Mouse (Mus musculus) neural tube, embryonic 15.5 days (tissue): ENCODE results near the gene LTO1. TPM values are rescaled to one million over a fixed set of nuclear protein-coding genes. Genes with fewer than 3 reads are reported as not detected.

Source experiments
- ATAC-seq: fragments of 200-750 bp; cut with Nextera tagmentation; 2 replicates; pipeline ENCODE4 v1.8.0; 2017; ENCODE audit warnings: mild to moderate bottlenecking, moderate TSS enrichment, moderate library complexity; ENCODE audit not compliant: low FRiP score
- H3K27ac ChIP-seq: fragments of 300-500 bp; sonication (generic); replicated peaks from 2 replicates; pipeline ENCODE4 v1.5.1; 2015; ENCODE audit warnings: mild to moderate bottlenecking, inconsistent platforms
- H3K27me3 ChIP-seq: fragments of 300-500 bp; sonication (generic); replicated peaks from 2 replicates; pipeline ENCODE4 v1.6.1; 2015; ENCODE audit warnings: inconsistent platforms
- H3K36me3 ChIP-seq: fragments of 300-500 bp; sonication (generic); 2 replicates; pipeline ENCODE4 v1.6.1; 2015; ENCODE audit warnings: inconsistent platforms
- H3K4me1 ChIP-seq: fragments of 300-500 bp; sonication (generic); 2 replicates; pipeline ENCODE4 v1.6.1; 2015; ENCODE audit warnings: inconsistent platforms
- H3K4me2 ChIP-seq: fragments of 300-500 bp; sonication (generic); 2 replicates; pipeline ENCODE4 v1.6.1; 2015; ENCODE audit warnings: inconsistent platforms, mild to moderate bottlenecking, moderate library complexity
- H3K4me3 ChIP-seq: fragments of 300-500 bp; sonication (generic); replicated peaks from 2 replicates; pipeline ENCODE4 v1.5.1; 2015; ENCODE audit warnings: mild to moderate bottlenecking, inconsistent platforms
- H3K9ac ChIP-seq: fragments of 300-500 bp; sonication (generic); replicated peaks from 2 replicates; pipeline ENCODE4 v1.6.1; 2015; ENCODE audit warnings: mild to moderate bottlenecking, inconsistent platforms
- H3K9me3 ChIP-seq: fragments of 300-500 bp; sonication (generic); replicated peaks from 2 replicates; pipeline ENCODE4 v1.6.1; 2016; ENCODE audit warnings: inconsistent platforms
- WGBS: fragments of 180-500 bp; shearing (Covaris S2); methylation state at CpG from one replicate; pipeline ENCODE4 v1.1.7; 2015; ENCODE audit warnings: mixed read lengths; 5-methylcytosine and 5-hydroxymethylcytosine counted together
- polyA plus RNA-seq: library from polyadenylated mRNA; unstranded; fragments of >200 nt; fragmentation: Nextera tagmentation; extraction: Ambion mirVana; gene quantifications from 2 replicates; pipeline ENCODE4 v1.2.1, GENCODE M21; 2015

LTO1 gene
- polyA plus RNA-seq, 1 experiment from 2014 or later = 32.6 TPM

DNA sequence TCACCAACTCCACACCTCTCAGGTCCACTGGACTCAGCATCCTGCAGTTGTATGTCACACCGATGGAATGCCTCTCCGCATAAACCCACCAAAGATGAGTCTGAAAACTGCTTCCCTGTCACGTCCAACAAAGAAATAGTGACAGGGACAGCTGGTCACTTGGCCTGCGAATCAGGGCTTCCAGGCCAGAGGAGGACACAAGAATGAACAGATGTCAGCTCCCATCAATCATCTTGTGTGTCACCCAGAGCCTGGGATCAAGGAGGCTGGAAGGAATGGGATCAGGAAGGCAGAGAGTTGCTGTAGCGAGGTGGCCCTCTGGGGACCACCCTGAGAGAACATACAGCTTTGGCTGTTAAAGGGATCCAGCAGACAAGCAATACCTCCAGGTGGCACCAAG, 20.0 kb downstream of the LTO1 start:
- no peak for ATAC-seq
- whole genome bisulfite sequencing = 48% methylated on average over 5 of the region's 5 CpGs
- H3K4me2 ChIP-seq = no peak overlapping the region
- H3K4me1 ChIP-seq = peaks cover 44% of the 10 kb centered on the region
- H3K9me3 ChIP-seq = no peaks in the 10 kb centered on the region
- H3K9ac ChIP-seq = no peak overlapping the region
- no peaks in the 10 kb centered on the region for H3K36me3 ChIP-seq
- H3K27me3 ChIP-seq = peaks cover 20% of the 10 kb centered on the region
- no peak overlapping the region for H3K27ac ChIP-seq
- H3K4me3 ChIP-seq = no peak overlapping the region

DNA sequence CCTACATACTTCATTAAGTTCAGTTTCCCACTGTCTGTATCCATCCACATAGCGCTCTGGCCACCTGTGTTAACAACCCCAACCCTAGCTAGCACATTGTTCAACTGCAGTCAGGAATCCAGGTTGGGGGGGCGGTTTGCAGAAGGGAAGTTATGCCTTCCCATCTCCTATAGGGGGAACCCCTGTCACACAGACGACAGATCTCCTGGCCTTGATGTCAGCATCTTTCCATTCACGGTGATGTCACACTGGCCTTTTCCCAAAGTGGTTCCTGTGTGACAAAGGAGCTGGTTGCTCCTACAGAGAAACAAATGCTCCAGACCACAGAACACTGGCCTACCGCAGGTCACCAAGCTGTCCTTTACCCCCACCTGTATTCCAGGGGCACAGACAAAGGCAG, 20.7 kb downstream of the LTO1 start:
- ATAC-seq = no peak
- Histone ChIP-seq H3K4me3 (no peak overlapping the region), H3K4me1 (peaks cover 47% of the 10 kb centered on the region), H3K27me3 (peaks cover 25% of the 10 kb centered on the region), H3K36me3 (no peaks in the 10 kb centered on the region), H3K4me2 (no peak overlapping the region), H3K9ac (no peak overlapping the region; the same call in 1 of the 2 replicates), H3K9me3 (no peaks in the 10 kb centered on the region), H3K27ac (no peak overlapping the region)
- WGBS = 48% methylated on average over 5 of the region's 5 CpGs

- H3K4me3 ChIP-seq = no peak overlapping the region
- no peaks in the 10 kb centered on the region for H3K36me3 ChIP-seq
- peaks cover 55% of the 10 kb centered on the region for H3K4me1 ChIP-seq
- peaks cover 29% of the 10 kb centered on the region for H3K27me3 ChIP-seq
- ATAC-seq = no peak
- H3K9ac ChIP-seq = no peak overlapping the region
- no peak overlapping the region for H3K4me2 ChIP-seq
- 84% methylated on average over 4 of the region's 4 CpGs for WGBS
- H3K9me3 ChIP-seq = no peaks in the 10 kb centered on the region
- no peak overlapping the region for H3K27ac ChIP-seq
Observed at GRCm38 (mm10) chr7:144936311-144936880, 21.5 kb downstream of the LTO1 start.

DNA sequence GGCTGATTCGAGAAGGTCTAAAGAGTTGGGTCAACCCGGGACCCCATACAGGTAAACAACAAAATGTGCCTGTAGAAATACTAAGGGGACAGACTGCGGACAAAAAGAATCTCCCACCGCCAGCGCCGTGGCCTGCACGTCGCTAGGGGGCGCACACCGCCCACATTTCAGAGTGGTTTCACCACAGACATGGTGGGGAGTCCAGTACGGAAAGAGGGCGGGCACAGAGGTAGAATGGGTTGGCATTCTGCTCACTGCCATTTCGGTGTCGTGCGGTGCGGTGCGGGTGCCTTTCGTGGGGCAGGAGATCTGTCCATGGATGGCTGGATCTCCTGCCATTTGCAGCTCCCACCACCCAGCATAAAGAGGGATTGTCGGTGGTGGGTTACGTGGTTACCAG, 22.6 kb downstream of the LTO1 start:
- 1% methylated on average over 20 of the region's 20 CpGs for WGBS
- peak overlapping the region; percentile 37 for H3K9ac ChIP-seq
- H3K4me3 ChIP-seq = peak overlapping the region; percentile 48
- H3K4me2 ChIP-seq = peak overlapping the region; percentile 100
- ATAC-seq = peak; percentile 60
- H3K4me1 ChIP-seq = peaks cover 66% of the 10 kb centered on the region
- no peaks in the 10 kb centered on the region for H3K9me3 ChIP-seq
- no peak overlapping the region for H3K27ac ChIP-seq
- peaks cover 40% of the 10 kb centered on the region for H3K27me3 ChIP-seq
- no peaks in the 10 kb centered on the region for H3K36me3 ChIP-seq

GRCm38 (mm10) chr7:144937899-144938517, 23.1 kb downstream of the LTO1 start:
- Histone ChIP-seq H3K9ac (peak overlapping the region; percentile 37), H3K4me2 (peak overlapping the region; percentile 100), H3K9me3 (no peaks in the 10 kb centered on the region), H3K36me3 (no peaks in the 10 kb centered on the region), H3K4me3 (peak overlapping the region; percentile 48), H3K27me3 (peaks cover 45% of the 10 kb centered on the region), H3K4me1 (peaks cover 71% of the 10 kb centered on the region), H3K27ac (no peak overlapping the region)
- under 1% methylated on average over 39 of the region's 39 CpGs for WGBS
- no peak for ATAC-seq

DNA sequence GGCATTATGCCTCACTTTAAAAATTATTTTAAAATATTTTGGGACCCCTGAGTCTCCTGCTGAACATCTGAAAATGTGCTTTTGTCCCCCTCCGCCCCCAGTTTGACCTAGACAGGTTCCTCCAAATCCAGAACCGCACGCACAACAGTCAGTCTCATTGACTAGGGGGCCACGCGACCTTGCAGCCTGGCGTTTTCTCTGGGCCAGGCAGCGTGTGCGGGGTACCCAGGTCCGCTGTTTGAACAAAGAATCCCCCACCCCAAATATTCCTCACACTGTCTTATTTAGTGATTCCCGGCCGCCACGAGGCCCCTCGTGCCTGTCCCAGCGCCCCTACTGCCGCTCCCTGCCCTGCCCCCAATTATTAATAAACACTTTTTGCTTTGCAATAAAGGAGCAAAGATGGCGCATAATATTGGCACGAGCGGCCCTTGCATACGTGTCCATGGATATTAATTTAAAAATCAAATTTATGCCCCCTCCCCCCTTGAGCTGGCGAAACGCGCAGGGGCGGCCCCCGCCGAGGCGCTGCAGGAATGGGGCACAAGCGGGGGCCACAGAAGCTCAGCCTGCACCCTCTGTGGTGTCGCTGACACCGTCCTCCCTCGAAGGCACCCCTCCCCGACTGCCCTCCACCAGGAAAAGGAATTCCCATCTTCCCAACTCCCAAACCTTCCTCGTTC, 23.9 kb downstream of the LTO1 start:
- H3K27me3 ChIP-seq = peaks cover 51% of the 10 kb centered on the region

GRCm38 (mm10) chr7:144939344-144940002, 24.6 kb downstream of the LTO1 start, which contains the start of gene Ccnd1:
Gene Ccnd1, minus strand, starts transcription at chr7:144939925.
- peak; percentile 26 for ATAC-seq
- Histone ChIP-seq H3K4me1 (peaks cover 76% of the 10 kb centered on the region), H3K9me3 (no peaks in the 10 kb centered on the region), H3K4me3 (peak within 1 kb of the TSS; percentile 48), H3K9ac (peak within 1 kb of the TSS; percentile 37), H3K27me3 (peaks cover 56% of the 10 kb centered on the region), H3K36me3 (no peaks in the 10 kb centered on the region), H3K27ac (peak within 1 kb of the TSS; percentile 11; the same call in 1 of the 2 replicates), H3K4me2 (peak within 1 kb of the TSS; percentile 100)
- WGBS = 0% methylated on average over 36 of the region's 45 CpGs

More for the DNA sequence above, 23.9 kb downstream of the LTO1 start:
- no peaks in the 10 kb centered on the region for H3K36me3 ChIP-seq
- H3K9ac ChIP-seq = peak overlapping the region; percentile 37
- peaks cover 76% of the 10 kb centered on the region for H3K4me1 ChIP-seq
- under 1% methylated on average over 32 of the region's 32 CpGs for WGBS
- no peak overlapping the region; the same call in 1 of the 2 replicates for H3K27ac ChIP-seq
- ATAC-seq = no peak
- H3K4me2 ChIP-seq = peak overlapping the region; percentile 100
- peak overlapping the region; percentile 48 for H3K4me3 ChIP-seq
- no peaks in the 10 kb centered on the region for H3K9me3 ChIP-seq

GRCm38 (mm10) chr7:144940003-144940571, 25.2 kb downstream of the LTO1 start:
- no peaks in the 10 kb centered on the region for H3K9me3 ChIP-seq
- peaks cover 62% of the 10 kb centered on the region for H3K27me3 ChIP-seq
- H3K9ac ChIP-seq = no peak overlapping the region
- H3K4me1 ChIP-seq = peaks cover 76% of the 10 kb centered on the region
- H3K4me3 ChIP-seq = peak overlapping the region; percentile 48
- no peaks in the 10 kb centered on the region for H3K36me3 ChIP-seq
- no peak for ATAC-seq
- under 1% methylated on average over 22 of the region's 22 CpGs for WGBS
- peak overlapping the region; percentile 100 for H3K4me2 ChIP-seq
- H3K27ac ChIP-seq = 0 out of 2 replicates have a peak overlapping the region, but pooled peaks have one; percentile 11

DNA sequence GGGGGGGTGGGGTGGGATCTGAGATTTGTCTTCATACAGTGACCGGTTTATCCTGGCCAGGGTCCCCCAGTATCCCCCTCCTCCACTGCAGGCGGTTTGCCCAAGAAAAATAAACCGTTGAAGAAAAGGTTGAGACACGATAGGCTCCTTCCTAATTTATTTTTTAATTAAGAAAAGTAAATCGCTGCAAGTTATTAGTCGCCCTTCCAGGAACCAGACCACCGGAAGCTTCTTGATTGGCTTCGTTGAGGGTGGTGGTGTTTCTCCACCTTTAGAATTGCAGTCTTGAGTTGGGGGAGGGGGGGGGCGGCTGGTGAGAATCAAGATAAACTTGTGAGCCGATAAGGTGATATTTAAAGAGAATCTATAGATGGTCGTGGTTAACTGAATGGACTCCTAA, 25.7 kb downstream of the LTO1 start:
- Histone ChIP-seq H3K4me2 (peak overlapping the region; percentile 100), H3K36me3 (no peaks in the 10 kb centered on the region), H3K4me1 (peaks cover 72% of the 10 kb centered on the region), H3K4me3 (no peak overlapping the region), H3K27me3 (peaks cover 63% of the 10 kb centered on the region), H3K27ac (no peak overlapping the region), H3K9me3 (no peaks in the 10 kb centered on the region), H3K9ac (no peak overlapping the region)
- WGBS = under 1% methylated on average over 11 of the region's 11 CpGs
- ATAC-seq = no peak

DNA sequence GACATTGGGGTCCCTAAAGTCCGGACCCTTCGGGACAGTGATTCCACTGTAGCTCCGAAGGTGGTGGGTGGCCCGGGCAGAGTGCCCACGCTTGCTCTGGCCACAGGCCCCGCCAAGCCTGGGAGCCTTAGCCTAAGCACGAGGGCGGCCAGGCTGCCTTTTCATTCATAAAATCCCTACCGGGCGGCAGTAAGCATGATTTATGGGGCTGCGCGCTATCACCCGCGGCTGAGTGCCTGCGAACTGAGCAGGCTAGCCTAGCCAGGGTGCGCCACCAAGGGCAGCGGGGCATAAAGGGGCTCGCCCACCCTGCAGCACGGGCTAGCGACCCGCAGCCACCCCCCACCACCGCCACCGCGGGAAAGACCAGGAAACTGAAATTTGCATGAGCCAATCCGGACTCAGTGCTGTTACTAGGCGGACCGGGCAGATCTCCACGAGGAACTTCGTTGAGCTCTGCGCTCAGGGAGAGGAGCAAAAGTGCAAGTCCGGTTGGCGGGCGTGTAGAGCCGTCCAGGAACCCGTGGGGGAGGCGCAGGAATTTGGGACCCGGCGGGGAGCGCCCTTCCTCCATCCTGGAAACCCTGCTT, 26.4 kb downstream of the LTO1 start:
- peak overlapping the region; percentile 100 for H3K4me2 ChIP-seq
- H3K9me3 ChIP-seq = no peaks in the 10 kb centered on the region
- under 1% methylated on average over 37 of the region's 39 CpGs for WGBS
- peak; percentile 39 for ATAC-seq
- peak overlapping the region; percentile 45 for H3K4me3 ChIP-seq
- H3K4me1 ChIP-seq = peaks cover 65% of the 10 kb centered on the region
- H3K27me3 ChIP-seq = peaks cover 63% of the 10 kb centered on the region
- H3K9ac ChIP-seq = peak overlapping the region; percentile 45
- H3K27ac ChIP-seq = peak overlapping the region; percentile 75
- H3K36me3 ChIP-seq = no peaks in the 10 kb centered on the region
